Mouse (Mus musculus) ES-Bruce4 (cell line): ENCODE measurements around the gene Adig.

Source experiments
- CTCF ChIP-seq: IDR thresholded peaks from one replicate; pipeline ENCODE4 v1.8.1; 2011; ENCODE audit warnings: low read depth, low read length
- EP300 ChIP-seq: IDR thresholded peaks from 2 replicates; pipeline ENCODE4 v1.6.1; 2011; ENCODE audit warnings: low read depth, low read length; ENCODE audit not compliant: insufficient read depth
- POLR2A ChIP-seq: IDR thresholded peaks from one replicate; pipeline ENCODE4 v1.8.1; 2011; ENCODE audit warnings: low read length; ENCODE audit not compliant: insufficient read depth

DNA sequence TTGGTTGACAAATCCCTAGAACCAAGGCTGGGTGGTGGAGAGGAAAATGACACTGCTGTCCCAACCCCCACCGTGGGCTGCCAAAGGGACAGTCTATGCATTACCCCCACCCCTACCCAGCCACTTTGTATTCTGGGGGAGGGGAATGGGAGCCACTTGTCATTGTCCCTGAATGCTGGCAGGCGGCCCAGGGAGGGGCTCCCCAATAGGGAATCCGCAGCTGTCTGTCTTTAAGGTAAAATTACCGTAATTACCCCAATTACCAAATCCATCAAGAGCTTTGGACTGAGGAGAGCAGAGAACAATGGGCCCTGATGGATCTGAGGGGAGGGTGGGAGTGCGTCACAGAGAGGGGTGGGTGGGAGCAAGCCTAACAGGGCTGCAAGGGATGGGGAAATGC is 54.3 kb downstream of the Adig start:
- TF ChIP-seq EP300 = no peak
- no peak for TF ChIP-seq CTCF
- no peak for TF ChIP-seq POLR2A
